In genomic region chr14:47213305-47213704, GRCm38 (mm10) we compare ENCODE assay signal across 21 mouse cellular contexts. TPM values are rescaled to one million over a fixed set of nuclear protein-coding genes. Genes with fewer than 3 reads are reported as not detected.
A peak's percentile ranks its signal among the peaks of the same experiment; 100 is the strongest.
DNase-seq lines count a peak whose midpoint lies in the region; ATAC-seq and TF ChIP-seq lines count a peak whose summit lies in the region.
"Had no signal": no experiment of that assay in that cellular context is flagged by ENCODE, and none has a peak within 500 bp of the region (broad histone marks: within the 10 kb centered on the region; RNA-seq: fewer than 3 reads in every experiment).

No protein-coding gene starts in this region.

- no peaks in the 10 kb centered on the region for H3K9me3 ChIP-seq in heart, embryonic 11.5 days (replicated peaks; ENCODE audit: control insufficient read depth, low read length)
- no peaks in the 10 kb centered on the region for H3K9me3 ChIP-seq in heart, embryonic 10.5 days
- no peaks in the 10 kb centered on the region for H3K9me3 ChIP-seq in heart, embryonic 12.5 days (replicated peaks)
- no peaks in the 10 kb centered on the region for H3K9me3 ChIP-seq in intestine, postnatal 0 days (ENCODE audit: control insufficient read depth)
- H3K9me3 ChIP-seq in intestine, embryonic 16.5 days (ENCODE audit: control insufficient read depth, low read length), result no peaks in the 10 kb centered on the region
- H3K9me3 ChIP-seq: G1E had no signal

- H3K9ac ChIP-seq in heart, embryonic 11.5 days (ENCODE audit: low read depth, low read length), result no peak overlapping the region
- no peak overlapping the region for H3K9ac ChIP-seq in heart, embryonic 12.5 days
- H3K9ac ChIP-seq in intestine, postnatal 0 days (ENCODE audit: low read depth, low read length), result no peak overlapping the region
- H3K9ac ChIP-seq in intestine, embryonic 16.5 days (ENCODE audit: low read depth, low read length), result no peak overlapping the region

- H3K36me3 ChIP-seq in heart, embryonic 11.5 days (ENCODE audit: control insufficient read depth, insufficient read depth, low read length), result no peaks in the 10 kb centered on the region
- no peaks in the 10 kb centered on the region for H3K36me3 ChIP-seq in heart, embryonic 10.5 days
- H3K36me3 ChIP-seq in heart, embryonic 12.5 days, result no peaks in the 10 kb centered on the region
- no peaks in the 10 kb centered on the region for H3K36me3 ChIP-seq in intestine, postnatal 0 days (ENCODE audit: control insufficient read depth, insufficient read depth)
- H3K36me3 ChIP-seq in intestine, embryonic 16.5 days (ENCODE audit: control insufficient read depth, insufficient read depth, low read length), result no peaks in the 10 kb centered on the region
- H3K36me3 ChIP-seq: G1E had no signal

- no peak overlapping the region for H3K27ac ChIP-seq in heart, embryonic 11.5 days (ENCODE audit: low read depth, low read length)
- no peak overlapping the region for H3K27ac ChIP-seq in heart, embryonic 10.5 days
- no peak overlapping the region for H3K27ac ChIP-seq in heart, embryonic 12.5 days (ENCODE audit: poor library complexity, severe bottlenecking)
- peak overlapping the region; percentile 57 for H3K27ac ChIP-seq in intestine, postnatal 0 days (ENCODE audit: low read depth, low read length)
- H3K27ac ChIP-seq in intestine, embryonic 16.5 days (ENCODE audit: low read length), result no peak overlapping the region

- WGBS in heart, embryonic 11.5 days (ENCODE audit: insufficient replicate concordance), result 83% methylated on average over 4 of the region's 4 CpGs
- 83% methylated on average over 4 of the region's 4 CpGs for WGBS in heart, embryonic 10.5 days
- 89% methylated on average over 4 of the region's 4 CpGs for whole genome bisulfite sequencing in heart, embryonic 12.5 days
- 67% methylated on average over 4 of the region's 4 CpGs for WGBS in intestine, postnatal 0 days
- 75% methylated on average over 4 of the region's 4 CpGs for WGBS in intestine, embryonic 16.5 days

- H3K27me3 ChIP-seq in heart, embryonic 11.5 days (ENCODE audit: control insufficient read depth, insufficient read depth, low read length), result no peaks in the 10 kb centered on the region
- H3K27me3 ChIP-seq in heart, embryonic 10.5 days (ENCODE audit: insufficient read depth, poor library complexity, severe bottlenecking), result no peaks in the 10 kb centered on the region
- H3K27me3 ChIP-seq in heart, embryonic 12.5 days (replicated peaks), result no peaks in the 10 kb centered on the region
- no peaks in the 10 kb centered on the region for H3K27me3 ChIP-seq in intestine, postnatal 0 days (replicated peaks; ENCODE audit: control insufficient read depth, insufficient read depth, low read length)
- H3K27me3 ChIP-seq in intestine, embryonic 16.5 days (replicated peaks; ENCODE audit: control insufficient read depth, insufficient read depth, low read length), result no peaks in the 10 kb centered on the region
- H3K27me3 ChIP-seq: CH12.LX had no signal

- H3K4me1 ChIP-seq in heart, embryonic 11.5 days (ENCODE audit: control insufficient read depth, insufficient read depth, low read length), result no peaks in the 10 kb centered on the region
- no peaks in the 10 kb centered on the region for H3K4me1 ChIP-seq in heart, embryonic 10.5 days
- H3K4me1 ChIP-seq in heart, embryonic 12.5 days (replicated peaks), result no peaks in the 10 kb centered on the region
- peaks cover 9% of the 10 kb centered on the region; the same call in 1 of the 2 replicates for H3K4me1 ChIP-seq in intestine, postnatal 0 days (replicated peaks; ENCODE audit: control insufficient read depth, insufficient read depth, low read length)
- peaks cover 5% of the 10 kb centered on the region; the same call in 1 of the 2 replicates for H3K4me1 ChIP-seq in intestine, embryonic 16.5 days (ENCODE audit: control insufficient read depth, insufficient read depth, low read length)

- no peak for TF ChIP-seq CTCF in intestine, postnatal 0 days (IDR thresholded peaks at IDR 0.05; ENCODE audit: low read depth)

- no peak overlapping the region for H3K4me3 ChIP-seq in heart, embryonic 11.5 days (ENCODE audit: low read depth, low read length)
- no peak overlapping the region for H3K4me3 ChIP-seq in heart, embryonic 10.5 days
- no peak overlapping the region for H3K4me3 ChIP-seq in heart, embryonic 12.5 days
- H3K4me3 ChIP-seq in intestine, postnatal 0 days (ENCODE audit: low read depth, low read length), result no peak overlapping the region
- no peak overlapping the region for H3K4me3 ChIP-seq in intestine, embryonic 16.5 days (ENCODE audit: low read length)

- DNase-seq in heart, adult 11 months, result peak; percentile 78
- peak; percentile 61 for DNase-seq in heart, embryonic 10.5 days (ENCODE audit: low spot score)
- DNase-seq: adrenal gland, adult 2 months; adrenal gland, adult 8-10 months; adrenal gland, postnatal 10 days; adrenal gland, postnatal 14 days; adrenal gland, postnatal 25 days; adrenal gland, postnatal 36 days; B cell, adult 2 months; cerebellum, adult 11 months; cerebellum, adult 11-12 months; cerebellum, adult 18-20 months had no signal

- no peak overlapping the region for H3K4me2 ChIP-seq in heart, embryonic 11.5 days
- H3K4me2 ChIP-seq in heart, embryonic 12.5 days, result no peak overlapping the region
- no peak overlapping the region for H3K4me2 ChIP-seq in intestine, postnatal 0 days (replicated peaks; ENCODE audit: low read depth)
- no peak overlapping the region for H3K4me2 ChIP-seq in intestine, embryonic 16.5 days (ENCODE audit: low read depth, low read length)

- no peak for ATAC-seq in heart, embryonic 11.5 days (replicated peaks; ENCODE audit: insufficient number of reproducible peaks, low FRiP score, low TSS enrichment)
- no peak for ATAC-seq in heart, embryonic 12.5 days (ENCODE audit: insufficient number of reproducible peaks, low FRiP score)
- no peak for ATAC-seq in intestine, postnatal 0 days
- ATAC-seq in intestine, embryonic 16.5 days, result no peak
- ATAC-seq: activated CD4-positive, CD25-positive, alpha-beta regulatory T cell, adult 4 months; CD4-positive, CD25-positive, alpha-beta regulatory T cell, adult 4 months; Patski had no signal

RNA-seq across cellular contexts. Expression of gene Gch1, which starts 24.1 kb away (rescaled TPM):
- polyA plus RNA-seq in heart, embryonic 11.5 days (2014; fragmentation: Nextera tagmentation; extraction: Ambion mirVana), result 6.7 and 7.5 TPM in 2 replicates
- polyA plus RNA-seq in heart, embryonic 10.5 days (2016; fragmentation: Nextera tagmentation; extraction: Ambion mirVana), result 6.5 and 8.1 TPM in 2 replicates
- 6.8 TPM in 2 replicates for polyA plus RNA-seq in heart, embryonic 12.5 days (2016; fragmentation: Nextera tagmentation; extraction: Ambion mirVana)
- 33.5 and 37.1 TPM in 2 replicates for polyA plus RNA-seq in intestine, postnatal 0 days (2015; fragmentation: Nextera tagmentation; extraction: Ambion mirVana)
- polyA plus RNA-seq in intestine, embryonic 16.5 days (2015; fragmentation: Nextera tagmentation; extraction: Ambion mirVana), result 11.1 and 13.3 TPM in 2 replicates
